ENCODE assay signal across 8 mouse cellular contexts in genomic region chr11:76509751-76510723, GRCm38 (mm10).
DNase-seq lines count a peak whose midpoint lies in the region; ATAC-seq lines count a peak whose summit lies in the region.

No protein-coding gene starts in this region.

- no peak overlapping the region for H3K9ac ChIP-seq in embryonic facial prominence, embryonic 12.5 days

- 0 out of 2 replicates have a peak, but pooled peaks cover 3% of the 10 kb centered on the region for H3K36me3 ChIP-seq in heart, embryonic 10.5 days
- 0 out of 2 replicates have a peak, but pooled peaks cover 3% of the 10 kb centered on the region for H3K36me3 ChIP-seq in embryonic facial prominence, embryonic 12.5 days

- WGBS in heart, embryonic 10.5 days: 67% methylated on average over 13 of the region's 13 CpGs
- WGBS in embryonic facial prominence, embryonic 12.5 days: 82% methylated on average over 13 of the region's 13 CpGs

- no peak overlapping the region for H3K4me3 ChIP-seq in heart, embryonic 10.5 days
- H3K4me3 ChIP-seq in embryonic facial prominence, embryonic 12.5 days: no peak overlapping the region

- H3K4me2 ChIP-seq in embryonic facial prominence, embryonic 12.5 days (replicated peaks): no peak overlapping the region

- peak overlapping the region; percentile 44 for H3K27ac ChIP-seq in heart, embryonic 10.5 days
- H3K27ac ChIP-seq in embryonic facial prominence, embryonic 12.5 days: peak overlapping the region; percentile 41; the same call in 1 of the 2 replicates

- peaks cover 39% of the 10 kb centered on the region for H3K4me1 ChIP-seq in heart, embryonic 10.5 days
- peaks cover 12% of the 10 kb centered on the region for H3K4me1 ChIP-seq in embryonic facial prominence, embryonic 12.5 days

- DNase-seq in heart, embryonic 10.5 days (ENCODE audit: low spot score): peak; percentile 74
- DNase-seq in heart, adult 9 months (ENCODE audit: low spot score in 2 of 2): no peak
- peak; percentile 58 for DNase-seq in adrenal gland, postnatal 25 days
- DNase-seq in kidney, adult 8-10 months: no peak
- DNase-seq in layer of hippocampus, adult 8-10 months (ENCODE audit: low spot score in 2 of 2): no peak
- DNase-seq in embryo, embryonic 9.5 days (ENCODE audit: extremely low spot score): no peak

- no peaks in the 10 kb centered on the region for H3K9me3 ChIP-seq in heart, embryonic 10.5 days
- H3K9me3 ChIP-seq in embryonic facial prominence, embryonic 12.5 days: no peaks in the 10 kb centered on the region

- no peak for ATAC-seq in embryonic facial prominence, embryonic 12.5 days (ENCODE audit: insufficient number of reproducible peaks, insufficient read depth, low FRiP score, low TSS enrichment)
- ATAC-seq in megakaryocyte progenitor cell, adult 5-6 weeks (replicated peaks; ENCODE audit: poor library complexity): peak; percentile 63

- no peaks in the 10 kb centered on the region for H3K27me3 ChIP-seq in heart, embryonic 10.5 days (ENCODE audit: insufficient read depth, poor library complexity, severe bottlenecking)
- no peaks in the 10 kb centered on the region for H3K27me3 ChIP-seq in embryonic facial prominence, embryonic 12.5 days

Comparison
In these comparisons a context has a peak if more than half of its experiments do, and no peak if none do; other contexts are left out.
1. DNase-seq: peak in heart, embryonic 10.5 days (single experiment) and adrenal gland, postnatal 25 days (single experiment); none in heart, adult 9 months (0 of 2), kidney, adult 8-10 months (0 of 2), layer of hippocampus, adult 8-10 months (0 of 2) and embryo, embryonic 9.5 days (single experiment).